Mouse (Mus musculus) E14TG2a.4 (cell line): ENCODE data around the gene Upp2.

ENCODE experiments used
- CTCF ChIP-seq: conservative IDR thresholded peaks from 2 replicates; pipeline ENCODE4 v1.5.1; 2014; ENCODE audit warnings: low read length
- POU5F1 ChIP-seq: IDR thresholded peaks from 2 replicates; pipeline ENCODE4 v1.6.1; 2014; ENCODE audit warnings: low read length, borderline replicate concordance

GRCm38 (mm10) chr2:58589637-58590036 is 22.5 kb downstream of the Upp2 start:
- no peak for TF ChIP-seq CTCF
- TF ChIP-seq POU5F1: no peak
